Mouse (Mus musculus): Measurements from ENCODE around the gene Bcl2l10.

Bcl2l10 gene

DNA sequence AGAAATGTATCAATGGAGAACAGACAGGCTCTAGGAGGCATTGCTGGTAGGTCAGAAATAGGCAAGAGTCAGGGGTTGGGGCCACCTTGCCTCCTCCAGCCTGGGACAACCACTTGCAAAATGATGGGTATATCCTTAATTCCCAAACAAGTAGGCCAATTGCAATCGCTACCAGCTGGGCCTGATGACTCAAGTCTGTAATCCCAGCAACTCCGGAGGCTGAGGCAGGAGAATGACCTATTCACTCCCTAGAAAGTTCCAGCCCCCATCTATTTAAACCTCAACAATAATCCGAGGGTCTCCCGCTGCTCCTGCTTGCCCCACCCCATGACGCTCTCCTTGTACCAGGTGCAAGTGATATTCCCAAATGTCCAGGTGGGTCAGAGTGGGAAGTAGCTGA lies at the start of gene Bcl2l10:
TSS of gene Bcl2l10 (plus strand) at position 301 of the 400 bp plus-strand sequence.
- in situ Hi-C loops (cut with MboI; ENCODE audit: low sequenced_read_pairs), result no loop called here

DNA sequence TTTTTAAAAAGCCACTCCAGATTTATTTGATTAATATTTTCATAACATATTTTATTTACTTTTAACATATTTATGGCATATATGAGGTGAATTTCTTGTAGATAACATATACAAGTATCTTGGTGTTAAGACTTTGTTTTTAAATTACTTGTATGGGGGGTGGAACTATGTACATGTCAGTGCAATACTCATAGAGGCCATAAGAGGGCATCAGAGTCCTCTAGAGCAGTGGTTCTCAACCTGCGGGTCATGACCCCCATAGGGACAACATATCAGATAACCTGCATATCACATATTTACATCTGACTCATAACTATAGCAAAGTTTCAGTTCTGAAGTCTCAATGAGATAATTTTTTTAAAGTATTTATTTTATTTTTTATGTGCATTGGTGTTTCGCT lies 48.2 kb upstream of the Bcl2l10 start:
- in situ Hi-C loops (cut with MboI; ENCODE audit: low sequenced_read_pairs), result no loop called here

DNA sequence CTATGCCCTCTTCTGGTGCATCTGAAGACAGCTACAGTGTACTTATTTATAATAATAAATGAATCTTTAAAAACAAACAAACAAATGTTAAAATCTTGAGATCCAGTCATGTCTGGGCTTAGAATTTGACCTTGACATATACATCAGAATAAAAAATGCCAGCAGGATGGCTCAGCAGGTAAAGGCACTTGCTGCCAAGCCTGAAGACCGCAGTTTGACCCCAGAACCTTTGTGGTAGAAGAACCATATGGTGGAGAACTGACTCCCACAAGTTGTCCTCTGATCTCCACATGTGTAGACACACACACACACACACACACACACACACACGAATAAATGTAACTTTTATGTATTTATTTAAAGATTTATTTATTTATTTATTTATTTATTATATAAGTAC lies 44.5 kb upstream of the Bcl2l10 start:
- in situ Hi-C loops (cut with MboI; ENCODE audit: low sequenced_read_pairs), result no loop called here

DNA sequence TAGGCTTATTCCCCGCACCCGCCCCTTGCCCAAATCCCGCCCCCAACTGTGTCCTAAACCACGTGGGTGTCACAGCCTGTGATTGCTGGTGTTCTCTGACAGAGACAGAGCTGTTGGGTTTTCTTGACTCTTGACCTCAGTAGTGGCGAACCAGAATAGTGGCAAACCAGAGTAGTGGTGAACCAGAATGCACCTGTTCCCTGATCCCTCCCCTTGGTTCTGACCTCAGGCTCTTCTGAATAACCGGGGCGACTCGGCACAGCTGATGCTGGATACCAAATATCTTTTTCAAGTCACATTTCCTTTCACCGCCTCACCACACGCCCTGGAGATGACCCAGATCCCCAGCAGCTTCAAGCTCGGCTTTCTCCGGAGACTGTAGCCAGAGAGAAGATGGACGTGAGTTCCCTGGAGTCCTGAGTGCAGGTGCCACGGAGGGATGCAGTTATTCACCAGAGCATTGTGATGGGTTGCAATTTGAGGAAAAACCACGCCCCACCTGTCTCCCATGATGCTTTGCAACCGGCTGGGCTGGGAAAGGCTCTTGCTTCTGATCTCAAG lies 43.8 kb upstream of the Bcl2l10 start:
- in situ Hi-C loops (cut with MboI; ENCODE audit: low sequenced_read_pairs), result no loop called here

DNA sequence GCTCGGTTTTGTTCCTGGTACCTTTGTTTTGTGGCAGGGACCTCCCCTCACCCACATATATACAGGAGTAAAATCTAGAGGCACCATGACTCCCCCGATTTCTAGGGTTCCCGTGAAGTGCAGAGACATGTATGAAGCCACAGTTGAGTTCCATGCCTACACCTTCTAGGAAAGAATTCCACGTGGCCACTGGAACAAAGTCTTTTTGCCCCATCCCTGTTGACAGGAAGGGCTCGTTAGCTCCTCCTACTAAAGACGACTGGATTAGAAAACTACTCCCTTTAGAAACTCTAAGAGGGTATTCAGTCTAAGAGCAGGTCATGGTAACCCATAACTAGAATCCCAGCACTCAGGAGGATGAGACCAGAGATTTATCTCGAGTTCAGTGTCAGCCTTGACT lies 43.3 kb upstream of the Bcl2l10 start:
- in situ Hi-C loops (cut with MboI; ENCODE audit: low sequenced_read_pairs), result no loop called here

DNA sequence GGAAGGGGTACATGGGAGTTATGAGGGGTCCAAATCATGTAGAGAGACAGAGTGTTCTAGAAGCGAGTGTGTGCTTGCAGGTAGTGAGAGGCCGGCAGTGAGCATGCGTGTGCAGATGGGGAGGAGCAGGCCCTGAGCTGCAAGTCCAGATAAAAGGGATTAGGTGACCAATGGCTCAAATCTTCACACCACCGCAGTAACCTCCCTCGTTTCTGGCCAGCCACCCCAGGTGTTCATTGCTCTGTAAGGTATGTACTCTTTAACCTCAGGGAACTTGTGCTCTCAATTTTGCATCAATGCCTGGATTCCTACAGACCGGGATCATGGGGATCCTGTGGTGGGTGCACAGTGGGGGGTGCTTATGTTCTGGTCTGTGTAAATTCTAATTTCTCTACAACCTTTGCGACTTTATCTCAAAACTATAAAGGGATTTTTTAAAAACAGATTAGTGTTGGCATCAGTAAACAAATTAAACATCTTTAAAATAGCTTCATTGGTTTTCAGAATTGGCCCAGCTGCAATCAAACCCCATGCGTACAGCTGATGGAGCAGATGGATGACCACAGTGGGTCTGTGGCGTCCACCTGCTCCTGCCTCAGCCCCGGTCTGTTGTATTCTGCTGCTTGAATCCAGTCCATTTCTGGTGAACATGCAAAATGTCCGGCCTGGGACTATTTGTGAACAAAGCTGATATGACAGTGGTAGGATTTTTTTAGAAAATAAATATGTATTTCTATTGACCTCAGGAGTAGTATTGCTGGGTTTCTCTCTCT lies 41.2 kb upstream of the Bcl2l10 start, which contains the start of gene Gnb5:
TSS of gene Gnb5 (plus strand) at position 163 of the 773 bp plus-strand sequence.
- in situ Hi-C loops (cut with MboI; ENCODE audit: low sequenced_read_pairs), result no loop called here

DNA sequence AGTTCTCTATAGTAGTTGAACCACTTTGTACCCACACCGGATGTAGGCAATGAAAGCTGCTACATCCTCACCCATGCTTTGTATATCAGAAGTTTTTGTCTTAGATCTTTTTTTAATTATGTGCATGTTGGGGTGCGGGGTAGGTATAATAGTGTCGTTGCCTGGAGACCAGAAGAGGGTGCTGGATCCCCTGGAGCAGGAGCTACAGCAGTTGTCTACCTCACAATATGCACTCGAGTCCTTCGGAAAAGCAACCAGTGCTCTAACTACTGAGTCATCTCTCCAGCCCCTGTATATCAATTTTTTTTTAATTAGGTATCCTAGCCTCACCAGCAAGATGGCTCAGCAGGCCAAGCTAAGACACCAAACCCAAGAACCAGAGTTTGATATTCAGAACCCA lies 40.5 kb upstream of the Bcl2l10 start:
- in situ Hi-C loops (cut with MboI; ENCODE audit: low sequenced_read_pairs), result no loop called here

DNA sequence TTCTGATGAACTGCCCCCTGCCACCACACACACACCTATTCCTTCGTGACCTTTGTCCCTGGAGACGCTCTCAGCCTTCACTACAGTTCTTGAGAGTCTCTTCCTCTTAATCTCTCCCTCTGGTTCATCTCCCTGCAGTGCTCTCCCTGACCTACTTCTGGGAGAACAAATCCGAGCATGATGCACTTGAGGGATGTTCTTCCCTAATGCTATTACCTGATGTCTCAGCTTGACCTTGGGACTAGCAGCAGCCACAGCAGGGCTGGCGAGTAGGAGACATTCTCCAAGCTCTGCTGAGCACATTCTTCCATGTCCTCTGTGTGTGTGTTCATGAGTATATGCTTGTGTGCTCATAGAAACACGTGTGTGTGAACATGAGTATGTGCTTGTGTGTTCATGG lies 38.9 kb upstream of the Bcl2l10 start:
- in situ Hi-C loops (cut with MboI; ENCODE audit: low sequenced_read_pairs), result no loop called here

DNA sequence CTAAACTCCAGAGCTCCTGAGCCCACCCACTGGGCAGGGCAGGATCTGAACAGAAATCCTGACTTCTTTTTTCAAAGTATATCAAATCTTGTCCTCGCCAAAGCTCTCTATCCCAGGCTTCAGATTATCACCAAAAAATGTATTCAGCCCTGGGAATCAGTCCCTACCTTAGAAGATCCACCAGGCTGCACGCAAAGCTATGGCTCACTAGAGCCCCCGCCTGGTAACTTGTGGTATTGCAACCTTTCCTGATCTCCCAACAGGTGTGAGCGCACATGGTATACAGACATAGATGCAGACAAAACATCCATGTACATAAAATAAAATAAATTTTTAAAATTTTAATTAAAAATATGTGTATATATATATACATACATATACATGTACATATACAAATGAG lies 35.5 kb upstream of the Bcl2l10 start:
- in situ Hi-C loops (cut with MboI; ENCODE audit: low sequenced_read_pairs), result no loop called here

DNA sequence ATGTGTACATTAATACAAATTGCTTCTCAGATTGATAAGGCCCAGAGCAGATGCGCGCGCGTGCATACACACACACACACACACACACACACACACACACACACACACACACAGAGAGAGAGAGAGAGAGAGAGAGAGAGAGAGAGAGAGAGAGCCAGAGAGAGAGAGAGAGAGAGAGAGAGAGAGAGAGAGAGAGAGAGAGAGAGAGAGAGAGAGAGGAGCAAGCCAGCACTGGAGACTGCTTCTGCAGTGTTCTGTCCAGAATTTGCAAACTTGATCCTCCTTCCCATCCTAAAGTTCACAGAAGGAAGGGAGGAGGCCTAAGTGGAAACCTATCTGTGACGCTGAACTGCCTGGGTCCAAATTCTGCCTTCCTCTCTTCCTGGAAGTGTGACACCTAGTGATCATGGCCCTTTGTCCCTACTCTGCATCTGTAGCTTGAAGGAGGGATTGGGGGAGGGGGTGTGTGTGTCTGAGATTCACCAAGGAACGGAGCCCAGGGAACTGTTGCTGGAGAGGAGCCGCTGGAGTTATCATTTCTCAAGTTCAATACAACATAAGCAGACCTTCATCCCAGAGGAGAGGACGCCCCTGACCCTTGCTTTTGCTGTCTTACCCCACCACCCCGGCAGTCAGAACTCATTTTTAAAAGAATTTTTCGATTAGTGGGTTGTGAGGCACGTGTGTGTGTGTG lies 34.3 kb upstream of the Bcl2l10 start:
- in situ Hi-C loops (cut with MboI; ENCODE audit: low sequenced_read_pairs), result no loop called here

DNA sequence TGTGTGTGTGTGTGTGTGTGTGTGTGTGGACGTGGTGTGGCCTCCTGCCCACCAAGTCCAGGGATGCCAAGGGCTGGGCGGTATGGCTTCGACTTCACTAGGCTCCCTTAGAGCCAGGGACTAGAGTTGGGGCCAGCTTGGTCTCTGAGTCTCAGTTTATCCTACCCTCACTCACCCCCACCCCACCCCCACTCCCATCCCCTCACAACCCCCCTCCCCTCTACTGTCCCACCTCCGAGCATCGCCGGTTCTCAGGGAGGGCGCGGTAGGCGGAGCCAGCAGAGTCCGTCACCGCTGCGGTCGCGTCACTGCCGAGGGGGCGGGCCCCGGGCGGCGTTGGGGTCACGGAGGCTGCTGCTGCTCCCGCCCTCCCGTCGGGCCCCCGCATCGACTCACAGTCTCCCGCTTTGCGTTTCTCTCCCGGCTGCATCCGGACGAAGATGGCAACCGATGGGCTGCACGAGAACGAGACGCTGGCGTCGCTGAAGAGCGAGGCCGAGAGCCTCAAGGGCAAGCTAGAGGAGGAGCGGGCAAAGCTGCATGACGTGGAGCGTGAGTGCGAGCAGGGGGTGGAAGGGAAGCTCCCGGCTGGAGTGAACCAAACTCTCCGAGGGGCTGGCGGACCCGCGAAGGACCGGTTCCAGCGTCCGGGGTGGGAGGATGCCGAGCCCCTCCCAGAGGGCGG lies 33.6 kb upstream of the Bcl2l10 start:
- in situ Hi-C loops (cut with MboI; ENCODE audit: low sequenced_read_pairs), result no loop called here

DNA sequence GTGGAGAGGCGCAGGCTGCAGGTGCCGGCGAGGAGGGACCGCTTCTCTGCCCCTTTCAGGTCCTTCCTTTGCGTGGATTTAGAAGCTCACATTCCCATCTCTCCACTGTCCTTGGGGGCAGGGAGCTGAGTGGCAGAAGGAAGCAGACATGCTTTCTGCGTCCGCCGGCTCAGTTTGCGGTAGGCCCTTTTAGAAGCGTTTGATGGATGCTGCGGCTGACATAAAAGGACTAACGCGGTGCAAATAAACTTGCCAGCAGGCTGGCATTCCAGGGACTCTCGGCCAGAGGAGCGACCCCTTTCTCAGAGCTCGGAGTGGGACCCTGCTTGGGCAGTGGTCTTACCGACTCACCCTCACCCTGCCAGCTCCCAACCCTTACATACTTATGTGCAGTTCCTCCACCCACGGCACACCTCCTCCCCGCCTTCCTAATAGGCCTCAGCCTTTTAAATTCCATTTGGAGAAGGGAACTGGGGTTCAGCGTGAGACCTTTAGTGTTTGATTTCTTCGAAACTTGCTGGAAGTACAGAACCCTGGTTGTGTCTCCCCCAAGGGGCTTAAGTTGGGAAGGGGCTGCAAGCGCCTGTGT lies 32.9 kb upstream of the Bcl2l10 start:
- in situ Hi-C loops (cut with MboI; ENCODE audit: low sequenced_read_pairs), result no loop called here

DNA sequence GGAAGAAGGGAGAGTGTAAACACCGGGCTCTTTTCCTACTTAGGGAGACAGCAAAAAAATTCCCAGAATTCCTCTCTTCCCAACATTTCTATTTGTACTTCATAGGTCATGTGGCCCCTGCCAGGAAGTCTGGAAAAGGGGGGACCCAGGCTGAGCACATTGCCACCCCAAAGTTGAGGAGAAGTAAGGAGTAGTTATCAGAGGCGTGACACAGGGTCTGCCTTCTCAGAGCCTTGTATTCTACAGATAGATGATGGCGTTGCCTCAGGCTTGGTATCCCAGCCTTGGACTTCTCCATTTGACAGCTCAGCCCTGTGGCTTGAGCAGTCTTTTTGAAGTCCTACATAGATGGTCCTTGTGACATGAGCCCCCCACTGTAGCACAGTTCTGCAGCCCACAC lies 32.3 kb upstream of the Bcl2l10 start:
- in situ Hi-C loops (cut with MboI; ENCODE audit: low sequenced_read_pairs), result no loop called here

DNA sequence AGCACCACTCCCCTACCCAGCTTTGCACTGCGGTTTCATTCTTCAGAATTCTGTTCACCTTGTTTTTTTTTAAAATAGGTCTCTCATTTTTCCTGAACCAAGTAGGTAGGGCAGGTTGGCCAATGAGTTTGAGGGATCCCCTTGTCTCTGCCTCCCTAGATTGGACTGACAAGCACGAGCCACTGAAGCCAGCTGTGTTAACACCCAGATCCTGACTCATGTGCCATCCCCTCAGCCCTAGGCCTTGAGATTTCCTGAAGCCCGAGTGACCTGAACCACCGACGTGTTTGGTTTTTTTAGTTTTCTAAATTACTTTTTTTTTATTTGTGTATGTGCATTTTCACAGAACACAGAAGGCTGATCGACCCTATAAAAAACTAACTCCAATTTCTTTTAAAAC lies 30.8 kb upstream of the Bcl2l10 start:
- in situ Hi-C loops (cut with MboI; ENCODE audit: low sequenced_read_pairs), result no loop called here

DNA sequence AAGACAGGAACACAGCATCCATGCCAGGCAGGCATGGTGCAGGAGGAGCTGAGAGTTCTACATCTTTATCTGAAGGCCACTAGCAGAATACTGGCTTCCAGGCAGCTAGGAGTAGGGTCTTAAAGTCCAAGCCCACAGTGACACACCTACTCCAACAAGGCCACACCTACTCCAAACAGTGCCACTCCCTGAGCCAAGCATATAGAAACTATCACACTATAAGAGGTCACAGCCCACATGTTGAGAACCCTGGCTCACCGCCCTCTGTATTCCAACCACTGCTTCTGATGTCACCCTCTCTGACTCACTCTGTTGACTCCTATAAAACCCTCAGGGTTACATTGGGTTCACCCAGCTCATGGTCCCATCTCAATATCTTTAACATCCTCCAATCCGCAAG lies 29.4 kb upstream of the Bcl2l10 start:
- in situ Hi-C loops (cut with MboI; ENCODE audit: low sequenced_read_pairs), result no loop called here

DNA sequence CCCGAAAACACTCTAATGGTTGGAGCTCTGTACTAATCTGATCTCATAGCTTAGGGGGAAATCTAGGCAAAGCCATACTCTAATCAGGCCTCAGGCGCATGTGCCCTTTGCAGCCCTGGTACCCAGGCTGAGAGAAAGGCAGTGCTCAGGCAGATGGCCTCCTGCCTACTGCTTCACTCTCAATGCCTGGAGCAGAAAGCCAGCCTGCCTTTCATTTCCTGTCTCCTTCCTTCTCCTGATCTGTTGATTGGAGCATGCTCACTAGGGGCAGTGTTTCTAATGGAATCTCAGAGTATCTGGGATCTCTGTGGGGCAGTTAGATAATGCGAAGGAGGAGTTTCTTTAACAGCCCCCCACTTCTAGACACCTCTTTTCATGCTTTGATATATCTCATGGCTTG lies 28.2 kb upstream of the Bcl2l10 start:
- in situ Hi-C loops (cut with MboI; ENCODE audit: low sequenced_read_pairs), result no loop called here

DNA sequence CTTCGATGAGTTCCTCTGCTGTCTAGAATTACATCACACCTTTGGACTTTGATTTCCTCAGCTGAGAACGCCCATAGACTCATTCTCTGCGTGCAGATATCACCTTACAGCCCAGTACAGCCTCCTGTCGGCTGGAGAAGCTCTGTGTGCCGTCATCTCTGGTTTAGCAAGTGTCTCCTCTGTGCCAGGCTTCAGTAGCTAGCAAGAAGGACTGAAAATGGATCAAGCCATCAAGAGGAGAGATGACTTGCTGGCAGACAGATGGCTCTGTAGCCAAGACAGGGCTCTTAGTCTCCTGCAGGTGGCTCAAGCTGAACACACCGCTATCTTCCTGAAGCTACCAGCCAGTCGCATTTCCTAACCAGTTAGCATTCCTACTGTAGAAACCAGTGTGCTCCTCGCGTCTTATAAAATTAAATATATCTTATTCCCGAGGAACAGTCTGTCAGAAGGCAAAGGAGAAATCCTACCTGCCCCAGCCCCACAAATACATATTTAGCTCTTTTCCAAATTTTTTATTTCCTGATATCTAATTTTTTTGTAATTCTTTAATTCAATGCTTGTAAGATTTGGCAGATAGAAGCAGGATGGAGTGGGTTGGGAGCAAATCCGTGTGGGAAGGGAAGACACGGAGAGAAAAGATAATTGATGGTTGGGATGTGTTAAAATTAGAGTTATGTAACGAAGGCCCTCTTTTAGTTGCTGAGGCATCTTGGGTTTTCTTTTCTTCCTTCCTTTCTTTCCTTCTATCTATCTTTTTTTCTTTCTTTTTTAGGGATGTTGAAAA lies 25.3 kb upstream of the Bcl2l10 start:
- in situ Hi-C loops (cut with MboI; ENCODE audit: low sequenced_read_pairs), result no loop called here

DNA sequence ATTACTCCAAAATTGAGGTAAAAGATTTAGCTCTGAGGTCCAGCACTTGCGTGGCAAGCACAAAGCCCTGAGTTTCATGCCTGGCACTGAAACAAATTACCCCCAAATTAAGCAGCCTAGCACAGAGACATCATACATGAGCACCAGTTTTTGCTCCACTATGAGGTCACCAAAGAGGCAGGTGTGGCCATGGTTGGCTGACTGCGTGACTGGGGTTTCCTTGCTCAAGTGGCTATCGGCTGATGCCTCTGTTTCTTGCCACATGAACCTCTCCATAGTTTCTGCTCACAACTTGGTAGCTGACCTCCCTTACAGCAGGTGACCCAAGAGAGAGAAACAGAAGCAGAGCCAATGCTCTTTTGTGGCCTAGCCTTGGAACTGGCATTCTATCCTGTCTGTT lies 19.5 kb upstream of the Bcl2l10 start:
- in situ Hi-C loops (cut with MboI; ENCODE audit: low sequenced_read_pairs), result no loop called here

DNA sequence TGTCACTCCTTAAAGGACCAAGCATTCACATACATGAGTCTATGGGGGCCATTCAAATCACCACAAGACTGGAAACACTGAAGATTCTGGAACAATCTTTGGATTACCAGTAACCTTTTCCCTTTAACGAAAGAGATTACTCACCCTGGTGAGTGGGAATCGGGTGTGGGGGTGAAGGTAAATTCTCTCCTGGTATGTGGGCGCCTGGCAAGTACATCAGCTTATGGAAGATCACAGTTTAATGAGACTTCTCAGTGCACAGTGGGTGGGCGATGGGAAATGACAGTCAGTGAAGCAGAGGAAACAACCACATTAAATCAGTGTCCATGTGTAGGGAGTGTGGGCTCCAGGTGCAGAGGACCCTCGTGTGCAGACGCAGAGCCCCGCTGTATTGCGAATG lies 16.7 kb upstream of the Bcl2l10 start:
- in situ Hi-C loops (cut with MboI; ENCODE audit: low sequenced_read_pairs), result no loop called here

DNA sequence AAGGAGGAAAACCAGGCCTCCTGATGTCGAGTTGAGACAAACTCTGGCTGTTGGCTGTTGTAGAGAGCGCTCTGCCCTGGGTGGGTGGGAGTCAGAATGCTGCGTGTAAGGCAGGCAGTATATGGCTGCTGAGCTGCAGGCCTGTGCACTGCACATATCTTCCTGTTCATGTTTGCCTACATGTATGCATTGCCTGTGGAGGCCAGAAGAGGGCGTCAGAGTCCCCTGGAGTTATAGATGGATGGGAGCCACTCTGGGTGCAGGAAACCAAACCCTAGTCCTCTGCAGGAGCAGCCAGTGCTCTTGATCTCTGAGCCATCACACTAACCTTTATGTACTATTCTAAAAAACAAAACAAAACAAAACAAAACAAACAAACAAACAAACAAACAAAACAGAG lies 13.1 kb upstream of the Bcl2l10 start:
- in situ Hi-C loops (cut with MboI; ENCODE audit: low sequenced_read_pairs), result no loop called here

Measured in CH12F3 (cell line).